Comparison of ENCODE assay signal across 17 mouse cellular contexts in the genomic region with DNA sequence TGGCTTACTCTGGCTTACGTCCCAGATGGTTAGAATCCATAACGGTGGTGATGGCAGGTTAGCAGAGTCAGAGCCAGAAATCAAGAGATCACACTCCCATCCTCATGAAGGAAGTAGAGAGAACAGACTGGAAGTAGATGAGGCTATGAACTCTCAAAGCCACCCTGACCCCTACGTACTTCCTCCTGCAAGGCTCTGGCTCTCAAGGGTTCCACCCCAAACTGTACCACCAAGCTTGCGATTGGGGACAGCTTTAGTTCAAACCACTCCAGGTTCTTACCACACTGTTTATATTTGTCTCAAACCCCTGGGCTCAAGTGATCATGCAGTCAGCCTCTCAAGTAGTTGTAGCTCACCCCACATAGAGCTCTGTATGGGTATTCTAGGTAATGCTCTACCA.
"Had no signal": no experiment of that assay in that cellular context is flagged by ENCODE, and none has a peak within 500 bp of the region (broad histone marks: within the 10 kb centered on the region; RNA-seq: fewer than 3 reads in every experiment).

No protein-coding gene starts in this region.

- H3K9ac ChIP-seq: liver, embryonic 15.5 days; liver, postnatal 0 days; lung, embryonic 15.5 days; midbrain, embryonic 12.5 days; neural tube, embryonic 12.5 days; stomach, embryonic 15.5 days had no signal

- H3K4me1 ChIP-seq: midbrain, embryonic 12.5 days; neural tube, embryonic 12.5 days had no signal

- H3K4me3 ChIP-seq: liver, embryonic 15.5 days; lung, embryonic 15.5 days; midbrain, embryonic 12.5 days; neural tube, embryonic 12.5 days; stomach, embryonic 15.5 days had no signal

- H3K36me3 ChIP-seq: lung, embryonic 15.5 days; neural tube, embryonic 12.5 days; stomach, embryonic 15.5 days had no signal

- H3K27ac ChIP-seq: liver, embryonic 15.5 days; lung, embryonic 15.5 days; macrophage; midbrain, embryonic 12.5 days; neural tube, embryonic 12.5 days; stomach, embryonic 15.5 days had no signal

- H3K9me3 ChIP-seq: liver, embryonic 15.5 days; lung, embryonic 15.5 days; midbrain, embryonic 12.5 days; neural tube, embryonic 12.5 days; stomach, embryonic 15.5 days had no signal

- H3K27me3 ChIP-seq: liver, embryonic 15.5 days; lung, embryonic 15.5 days; midbrain, embryonic 12.5 days; neural tube, embryonic 12.5 days; stomach, embryonic 15.5 days had no signal

- ATAC-seq: liver, postnatal 0 days; lung, postnatal 0 days; midbrain, embryonic 16.5 days had no signal

- DNase-seq: liver, postnatal 0 days; lung, adult 2 months; lung, postnatal 14 days; lung, postnatal 36 days; midbrain, embryonic 14.5 days; right cerebral cortex, postnatal 14 days; thymus, adult 18-20 months; thymus, postnatal 14 days; thymus, postnatal 36 days had no signal

- H3K4me2 ChIP-seq: liver, embryonic 15.5 days; lung, embryonic 15.5 days; midbrain, embryonic 12.5 days; neural tube, embryonic 12.5 days; stomach, embryonic 15.5 days had no signal
